Mouse (Mus musculus) CD8-positive naive resting alpha-beta T cell, adult 2 months (primary cell): ENCODE measurements around the gene March4.

Experiments used
- DNase-seq, 2 experiments: peaks; one replicate each; pipeline ENCODE4 v3.0.0; 2022; ENCODE audit warnings: low read depth in 2 of 2, low spot score in 2 of 2

March4 gene

DNA sequence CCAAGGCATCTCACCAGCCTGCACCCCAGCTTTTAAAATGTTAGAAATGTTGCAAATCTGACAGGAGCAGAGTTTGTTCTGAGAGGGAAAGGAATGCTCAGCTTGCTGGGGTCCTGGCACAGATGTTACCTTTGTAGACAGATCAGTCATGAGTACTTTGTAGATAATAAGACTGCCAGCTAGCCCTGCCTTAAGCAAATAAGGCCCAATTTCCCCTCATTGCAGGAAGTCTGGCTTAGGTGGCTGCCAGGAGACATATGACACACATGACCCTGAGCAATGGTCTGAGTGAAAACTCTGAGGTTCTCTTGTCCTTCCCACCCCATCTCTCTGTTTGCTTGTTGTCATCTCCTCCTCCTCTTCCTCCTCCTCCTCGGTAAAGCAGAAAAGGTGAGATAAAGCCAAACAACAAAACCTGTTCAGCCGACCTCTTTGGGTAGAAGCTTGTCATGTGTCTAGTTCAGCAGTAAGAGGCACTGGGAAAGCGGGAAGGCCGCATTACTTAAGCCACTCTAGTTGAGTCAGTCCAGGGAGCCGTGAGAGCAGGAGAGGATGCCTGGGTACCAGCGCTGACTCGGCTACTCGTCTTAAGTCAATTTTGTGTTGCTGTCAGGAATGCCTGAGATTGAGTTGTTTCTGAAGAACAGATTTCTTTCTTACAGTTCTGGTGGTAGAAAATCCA lies 136.9 kb downstream of the March4 start:
- no peak for DNase-seq

GRCm38 (mm10) chr1:72390420-72390819 lies 146.3 kb downstream of the March4 start:
- DNase-seq: no peak

DNA sequence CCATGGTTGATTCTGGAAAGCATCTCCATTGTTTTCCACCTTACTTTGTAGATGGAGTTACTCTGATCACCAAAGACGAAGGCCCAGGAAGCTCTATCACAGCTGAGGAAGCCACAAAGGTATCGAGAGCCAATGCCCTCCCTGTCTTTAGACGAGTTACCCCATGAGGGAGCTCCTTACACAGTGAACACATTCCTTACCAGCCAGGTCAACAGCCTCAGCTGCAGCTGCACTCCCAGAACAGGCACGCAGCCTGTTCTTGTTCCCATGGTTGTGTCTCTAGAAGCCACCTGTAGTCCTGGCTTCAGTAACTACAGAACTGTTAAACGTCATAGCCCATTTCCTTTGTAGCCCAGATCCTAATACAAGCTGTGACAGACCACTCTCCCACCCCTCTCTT lies 153.1 kb downstream of the March4 start:
- DNase-seq: no peak

DNA sequence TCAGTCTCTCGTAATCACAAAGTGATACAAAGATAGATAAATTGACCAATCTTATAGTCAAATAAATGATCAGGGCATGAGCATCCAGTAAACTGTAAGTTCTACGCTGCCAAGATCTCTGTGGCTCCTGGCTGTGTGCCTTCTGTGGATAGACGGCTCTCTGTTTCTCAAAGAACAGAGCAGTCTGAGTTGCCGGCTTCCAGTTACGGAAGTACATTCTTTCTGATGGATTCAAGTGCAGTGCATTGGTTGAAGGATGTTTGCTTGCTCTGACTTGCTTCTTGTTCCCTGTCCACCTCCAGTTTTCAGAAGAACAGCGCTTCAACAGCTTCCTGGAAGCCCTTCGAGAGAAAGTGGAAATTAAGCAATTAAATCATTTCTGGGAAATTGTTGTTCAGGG lies 153.7 kb downstream of the March4 start:
- DNase-seq: no peak

DNA sequence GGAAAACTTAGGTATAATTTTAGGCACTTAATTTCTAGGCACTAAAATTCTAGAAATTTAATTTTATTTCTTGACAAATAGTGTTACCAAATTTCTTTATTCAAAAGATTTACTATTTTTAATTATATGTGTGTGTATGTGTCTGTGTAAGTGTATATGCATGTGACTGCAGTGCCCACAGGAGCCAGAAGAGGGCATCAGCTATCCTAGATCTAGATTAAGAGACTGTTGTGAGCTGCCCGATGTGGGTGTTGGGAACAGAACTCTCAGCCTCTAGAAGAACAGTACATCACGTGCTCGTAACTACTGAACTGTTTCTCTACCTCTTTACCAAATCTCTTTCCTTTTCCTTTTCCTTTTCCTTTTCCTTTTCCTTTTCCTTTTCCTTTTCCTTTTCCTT lies 156.2 kb downstream of the March4 start:
- no peak for DNase-seq

- no peak for DNase-seq
These were observed 156.9 kb downstream of the March4 start for GRCm38 (mm10) chr1:72379752-72380353.

- DNase-seq: no peak
These were observed 158.6 kb downstream of the March4 start for GRCm38 (mm10) chr1:72378151-72378550.
